Mouse (Mus musculus) cortical plate, adult 2 months (tissue): Measurements from ENCODE around the gene Slc17a2. TPM values are rescaled to one million over a fixed set of nuclear protein-coding genes. Genes with fewer than 3 reads are reported as not detected.

ENCODE experiments used
- H3K27ac ChIP-seq: fragments of 200-500 bp; 2 replicates; pipeline ENCODE4 v1.5.1; 2012; ENCODE audit warnings: low read length, control low read depth, inconsistent platforms; ENCODE audit not compliant: insufficient read depth
- H3K4me1 ChIP-seq: fragments of 200-500 bp; 2 replicates; pipeline ENCODE4 v1.6.1; 2011; ENCODE audit warnings: low read length; ENCODE audit not compliant: control insufficient read depth, insufficient read depth
- H3K4me3 ChIP-seq: fragments of 200-500 bp; 2 replicates; pipeline ENCODE4 v1.5.1; 2011; ENCODE audit warnings: mild to moderate bottlenecking, low read length, control low read depth; ENCODE audit not compliant: insufficient read depth
- CTCF ChIP-seq: fragments of 200-500 bp; IDR thresholded peaks from 2 replicates; pipeline ENCODE4 v1.5.1; 2011; ENCODE audit warnings: mild to moderate bottlenecking, control low read depth, low read length; ENCODE audit not compliant: insufficient read depth; ENCODE audit errors: extremely low read depth
- POLR2A ChIP-seq: fragments of 200-500 bp; IDR thresholded peaks from 2 replicates; pipeline ENCODE4 v1.6.1; 2011; ENCODE audit warnings: mild to moderate bottlenecking, low read length, control low read depth; ENCODE audit not compliant: insufficient read depth; ENCODE audit errors: extremely low read depth
- polyA plus RNA-seq: library from polyadenylated mRNA; depleted of rRNA; stranded (reverse); fragments of >200 nt; gene quantifications from 2 replicates; pipeline ENCODE4 v1.2.3, GENCODE M21; 2012

Gene Slc17a2
- polyA plus RNA-seq, 1 experiment = not detected

- H3K27ac ChIP-seq = no peak overlapping the region
- no peak overlapping the region for H3K4me3 ChIP-seq
- no peaks in the 10 kb centered on the region for H3K4me1 ChIP-seq
- TF ChIP-seq POLR2A (no peak), CTCF (no peak)
Measured at GRCm38 (mm10) chr13:23779025-23779424, 27.8 kb upstream of the Slc17a2 start.

- TF ChIP-seq CTCF (peak; percentile 71; the same call in 1 of the 2 replicates), POLR2A (no peak)
- H3K4me3 ChIP-seq = no peak overlapping the region
- H3K4me1 ChIP-seq = no peaks in the 10 kb centered on the region
- H3K27ac ChIP-seq = no peak overlapping the region
Measured at GRCm38 (mm10) chr13:23792520-23792919, 14.3 kb upstream of the Slc17a2 start.

- no peak overlapping the region for H3K27ac ChIP-seq
- TF ChIP-seq POLR2A (no peak), CTCF (no peak)
Measured at GRCm38 (mm10) chr13:23799405-23799804, 7.4 kb upstream of the Slc17a2 start.

GRCm38 (mm10) chr13:23804532-23804931 lies 2.3 kb upstream of the Slc17a2 start:
- Histone ChIP-seq H3K4me3 (no peak overlapping the region), H3K4me1 (no peaks in the 10 kb centered on the region), H3K27ac (no peak overlapping the region)
- TF ChIP-seq POLR2A = no peak
- TF ChIP-seq CTCF = no peak

More at GRCm38 (mm10) chr13:23799405-23799804, 7.4 kb upstream of the Slc17a2 start:
- no peak overlapping the region for H3K4me3 ChIP-seq
- H3K4me1 ChIP-seq = no peaks in the 10 kb centered on the region

- H3K27ac ChIP-seq = no peak overlapping the region
- TF ChIP-seq CTCF (no peak), POLR2A (no peak)
- no peaks in the 10 kb centered on the region; the same call in 1 of the 2 replicates for H3K4me1 ChIP-seq
- no peak overlapping the region for H3K4me3 ChIP-seq
Measured at GRCm38 (mm10) chr13:23816148-23816547, 9.4 kb downstream of the Slc17a2 start.

- Histone ChIP-seq H3K4me3 (no peak overlapping the region), H3K27ac (no peak overlapping the region), H3K4me1 (no peaks in the 10 kb centered on the region)
- TF ChIP-seq POLR2A (no peak), CTCF (no peak)
Measured at GRCm38 (mm10) chr13:23820179-23820940, 13.6 kb downstream of the Slc17a2 start.

- Histone ChIP-seq H3K4me1 (no peaks in the 10 kb centered on the region), H3K4me3 (no peak overlapping the region), H3K27ac (no peak overlapping the region)
- no peak for TF ChIP-seq CTCF
- no peak for TF ChIP-seq POLR2A
Measured at GRCm38 (mm10) chr13:23822213-23822612, 15.4 kb downstream of the Slc17a2 start.

GRCm38 (mm10) chr13:23826606-23827005 lies 19.8 kb downstream of the Slc17a2 start:
- TF ChIP-seq POLR2A (no peak), CTCF (no peak)
- no peak overlapping the region for H3K27ac ChIP-seq

GRCm38 (mm10) chr13:23833053-23833452 lies 26.3 kb downstream of the Slc17a2 start:
- H3K4me3 ChIP-seq = no peak overlapping the region
- H3K4me1 ChIP-seq = no peaks in the 10 kb centered on the region
- TF ChIP-seq POLR2A (no peak), CTCF (peak; percentile 63)
- H3K27ac ChIP-seq = no peak overlapping the region

More at GRCm38 (mm10) chr13:23826606-23827005, 19.8 kb downstream of the Slc17a2 start:
- H3K4me3 ChIP-seq = no peak overlapping the region
- H3K4me1 ChIP-seq = no peaks in the 10 kb centered on the region

GRCm38 (mm10) chr13:23834836-23835235 lies 28.0 kb downstream of the Slc17a2 start:
- no peaks in the 10 kb centered on the region for H3K4me1 ChIP-seq
- H3K4me3 ChIP-seq = no peak overlapping the region
- TF ChIP-seq CTCF = no peak
- no peak overlapping the region for H3K27ac ChIP-seq
